Mouse (Mus musculus) left cerebral cortex, postnatal 14 days (tissue): ENCODE measurements around the gene Extl2. TPM values are rescaled to one million over a fixed set of nuclear protein-coding genes. Genes with fewer than 3 reads are reported as not detected.

Experiments
- DNase-seq, 2 experiments: peaks; one replicate each; pipeline ENCODE4 v3.0.0; 2021 to 2022; ENCODE audit warnings: low spot score in 2 of 2, mixed read lengths in 1 of 2
- intact Hi-C: fragments of 180-260 bp; cut with DNase I; formaldehyde crosslinking; loops from one replicate; pipeline ENCODE4 v1.15.1; 2025
- microRNA-seq, 2 experiments: library from miRNA; unstranded; fragments of <30 nt; microRNA quantifications; one replicate each; pipeline ENCODE4 v1.2.0; 2022
- total RNA-seq, 2 experiments: library from RNA; stranded (reverse); gene quantifications; 2 replicates each; pipeline ENCODE4 v1.2.3; 2021

Extl2 gene
- total RNA-seq, 2 experiments from 2014 or later = 76.1 to 87.2 TPM

DNA sequence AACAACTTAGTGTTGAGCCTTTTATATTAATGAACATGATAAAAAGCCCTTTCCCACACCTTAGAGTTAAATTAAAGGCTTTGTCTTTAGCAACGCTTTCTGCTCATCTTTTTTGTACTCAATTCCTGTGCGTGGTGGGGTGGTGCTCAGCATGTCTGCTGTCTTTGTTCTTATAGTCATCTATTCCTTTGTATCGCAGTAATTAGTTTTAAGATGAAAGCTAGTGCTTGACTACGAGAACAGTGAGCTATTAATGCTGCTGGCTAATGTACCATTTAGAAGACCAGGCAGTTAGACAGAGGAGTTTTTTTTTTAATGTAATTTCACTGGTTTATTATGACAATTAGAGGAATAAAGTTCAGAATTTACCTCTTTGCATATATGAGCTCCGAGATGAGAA, 53.1 kb downstream of the Extl2 start:
- intact Hi-C loops = no loop called here
- DNase-seq = no peak

DNA sequence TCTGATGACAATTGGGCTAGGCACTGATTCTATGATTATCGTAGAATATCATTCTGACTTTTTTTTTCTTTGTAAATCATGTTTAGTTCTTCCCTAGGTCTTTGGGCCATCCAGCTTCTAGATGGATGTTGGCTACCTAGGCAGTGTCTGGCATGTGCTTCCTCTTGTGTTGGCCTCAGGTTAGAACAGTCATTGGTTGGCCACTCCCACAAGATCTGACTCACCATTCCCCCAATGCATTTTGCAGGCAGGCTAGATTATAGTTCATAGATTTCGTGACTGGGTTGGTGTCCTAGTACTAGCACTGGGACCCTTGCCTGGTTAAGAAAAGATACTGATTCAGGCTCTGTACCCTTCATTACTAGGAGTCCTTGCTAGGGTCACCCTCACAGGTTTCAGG, 54.9 kb downstream of the Extl2 start:
- intact Hi-C loops = no loop called here
- DNase-seq = no peak

DNA sequence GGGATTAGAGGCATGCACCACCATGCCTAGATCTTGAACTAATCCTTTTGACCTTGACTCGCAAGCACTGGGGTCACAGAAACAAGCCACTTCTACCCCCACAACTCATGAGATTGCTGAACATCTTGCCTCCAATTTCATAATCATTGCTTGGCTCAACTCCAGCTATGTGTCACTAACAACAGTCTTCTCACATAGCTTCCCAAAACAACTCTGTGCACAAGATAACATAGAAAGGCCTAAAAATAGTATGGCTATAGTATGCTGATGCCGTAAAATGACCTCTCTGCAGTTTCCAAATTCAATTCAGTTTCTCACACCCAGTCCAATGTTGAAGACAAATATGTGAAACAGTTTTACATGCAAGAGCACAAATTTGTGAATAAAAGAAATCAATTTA, 65.3 kb downstream of the Extl2 start:
- intact Hi-C loops = no loop called here
- DNase-seq = no peak

DNA sequence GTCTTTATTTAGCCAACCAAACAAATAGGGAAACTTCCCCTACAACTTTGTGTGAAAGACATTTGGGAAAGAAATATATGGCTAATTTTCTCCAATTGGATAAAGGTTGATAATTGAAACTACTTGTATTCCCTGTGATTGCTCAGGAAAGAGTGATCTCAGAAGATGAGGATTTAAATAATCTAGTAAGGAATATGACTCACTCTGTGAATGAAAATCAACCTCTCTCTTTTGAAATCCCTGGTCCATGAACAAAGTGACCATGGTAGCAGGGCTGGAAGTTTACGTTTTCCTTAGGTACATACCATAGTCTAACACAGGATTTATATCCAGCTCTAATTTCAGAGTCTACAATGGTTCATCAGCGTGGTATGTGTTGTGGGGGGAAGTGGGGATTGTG, 69.5 kb downstream of the Extl2 start:
- DNase-seq = no peak
- intact Hi-C loops = no loop called here

DNA sequence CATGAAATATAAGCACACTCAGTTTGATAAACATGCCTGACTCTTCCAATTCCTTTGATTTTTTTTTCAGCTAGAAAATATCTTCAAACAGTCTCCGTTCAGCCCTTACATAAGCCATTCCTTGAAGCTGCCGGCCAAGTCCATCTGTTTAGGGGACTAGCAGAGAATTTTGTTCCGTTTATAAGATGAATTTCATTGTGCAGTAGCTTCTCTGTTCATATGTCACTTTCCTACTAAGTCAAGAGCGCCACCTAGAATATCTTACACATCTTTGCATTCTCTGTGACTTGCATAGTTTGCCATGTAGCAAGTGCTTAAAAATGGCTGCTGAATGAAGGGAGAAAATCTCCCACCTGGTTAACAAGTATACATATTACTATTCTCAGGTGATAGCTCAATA, 71.2 kb downstream of the Extl2 start:
- DNase-seq = peak; percentile 14 to 72
- intact Hi-C loops = no loop called here

Small RNA genes within 50 kb of the gene (microRNA-seq; reads per million reads assigned to microRNA genes)
- 0 reads per million in 2 experiments for gene Mir669n

Other genes with a start within 250 kb of the Extl2 start
- gene Dph5, start 119.6 kb upstream of the Extl2 start, total RNA-seq = 10 to 100 TPM; 11.7 to 12.5 TPM
- gene Slc30a7, start 56 bp upstream of the Extl2 start, total RNA-seq = 10 to 100 TPM; 24.2 to 26.9 TPM
- gene Vcam1, start 122.2 kb downstream of the Extl2 start, total RNA-seq = 10 to 100 TPM; 34.6 to 35.2 TPM
- gene Gpr88, start 246.0 kb downstream of the Extl2 start, total RNA-seq = 10 to 100 TPM; 84.5 to 96.3 TPM